Mouse (Mus musculus) embryo, embryonic 10 days (tissue): ENCODE data around the gene Hsdl2.
A peak's percentile ranks its signal among the peaks of the same experiment; 100 is the strongest.

Source experiments
- DNase-seq: peaks from one replicate; pipeline ENCODE4 v3.0.0-alpha.2; 2015; ENCODE audit warnings: low spot score

Gene Hsdl2

DNA sequence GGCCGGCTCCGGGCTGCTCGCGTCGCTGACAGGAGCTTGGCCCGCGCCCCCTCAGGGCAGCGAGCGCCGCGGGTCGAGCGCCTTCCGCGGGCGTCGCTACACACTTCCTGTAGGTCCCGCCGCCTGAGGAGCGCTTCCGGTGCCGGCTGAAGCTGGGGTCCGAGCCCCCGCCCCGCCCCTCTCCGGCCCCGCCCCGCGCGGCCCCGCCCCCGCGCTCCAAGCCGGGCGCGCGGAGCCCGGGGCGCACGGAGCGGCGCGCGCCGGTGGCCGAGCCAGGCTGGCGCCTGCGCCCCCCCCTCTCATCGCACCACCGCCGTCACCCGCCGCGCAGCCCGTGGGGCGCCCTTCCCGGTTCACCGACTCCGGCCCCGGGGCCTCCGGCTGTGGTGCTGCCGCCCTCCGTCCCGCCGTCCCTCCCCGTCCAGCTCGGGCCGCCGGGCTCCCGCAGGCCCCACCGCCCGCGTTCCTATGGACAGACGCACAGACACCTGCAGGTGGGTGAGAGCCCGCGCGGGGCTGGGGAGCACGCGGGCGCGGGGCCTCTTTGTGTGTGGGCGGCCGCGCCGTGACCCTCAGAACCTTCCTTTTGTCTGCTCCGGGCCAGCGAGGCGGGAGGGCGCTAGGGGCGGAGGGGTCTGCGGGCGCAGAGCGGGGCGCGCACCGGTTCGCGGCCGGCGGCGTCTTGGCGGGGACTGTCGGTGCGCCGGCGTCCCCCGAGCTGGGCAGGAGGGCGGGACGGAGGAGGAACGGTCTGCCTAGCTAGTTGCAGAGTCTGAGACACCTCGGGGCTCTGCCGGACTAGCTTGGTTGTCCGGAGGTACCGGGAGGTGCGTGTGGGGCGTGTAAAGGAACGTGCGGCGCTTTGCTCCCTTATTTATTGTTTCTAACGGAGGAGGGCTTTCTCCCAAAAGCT is 44.9 kb downstream of the Hsdl2 start, which contains the start of gene E130308A19Rik:
Gene E130308A19Rik (plus strand): TSS at position 214 of the 913 bp plus-strand sequence.
- DNase-seq = peak; percentile 90

DNA sequence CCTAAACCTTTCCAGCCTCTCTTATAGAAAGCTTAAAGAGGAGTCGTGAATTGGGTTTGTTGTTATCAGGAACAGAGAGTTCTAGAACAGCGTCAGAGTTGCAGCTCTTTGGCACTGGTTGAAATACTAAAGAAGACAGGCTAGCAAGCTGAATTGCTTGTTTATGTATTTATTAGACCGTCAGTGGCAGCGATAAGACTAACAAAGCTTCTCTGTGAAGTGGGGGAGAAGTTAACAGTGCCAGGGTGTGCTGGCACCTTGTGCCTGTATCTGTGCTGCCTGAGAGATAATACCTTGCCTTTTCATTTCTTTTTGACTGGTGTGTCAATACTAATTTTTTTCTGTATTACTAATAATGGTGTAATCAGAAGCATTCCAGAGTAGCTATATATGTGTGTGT is 46.9 kb downstream of the Hsdl2 start:
- DNase-seq = no peak

DNA sequence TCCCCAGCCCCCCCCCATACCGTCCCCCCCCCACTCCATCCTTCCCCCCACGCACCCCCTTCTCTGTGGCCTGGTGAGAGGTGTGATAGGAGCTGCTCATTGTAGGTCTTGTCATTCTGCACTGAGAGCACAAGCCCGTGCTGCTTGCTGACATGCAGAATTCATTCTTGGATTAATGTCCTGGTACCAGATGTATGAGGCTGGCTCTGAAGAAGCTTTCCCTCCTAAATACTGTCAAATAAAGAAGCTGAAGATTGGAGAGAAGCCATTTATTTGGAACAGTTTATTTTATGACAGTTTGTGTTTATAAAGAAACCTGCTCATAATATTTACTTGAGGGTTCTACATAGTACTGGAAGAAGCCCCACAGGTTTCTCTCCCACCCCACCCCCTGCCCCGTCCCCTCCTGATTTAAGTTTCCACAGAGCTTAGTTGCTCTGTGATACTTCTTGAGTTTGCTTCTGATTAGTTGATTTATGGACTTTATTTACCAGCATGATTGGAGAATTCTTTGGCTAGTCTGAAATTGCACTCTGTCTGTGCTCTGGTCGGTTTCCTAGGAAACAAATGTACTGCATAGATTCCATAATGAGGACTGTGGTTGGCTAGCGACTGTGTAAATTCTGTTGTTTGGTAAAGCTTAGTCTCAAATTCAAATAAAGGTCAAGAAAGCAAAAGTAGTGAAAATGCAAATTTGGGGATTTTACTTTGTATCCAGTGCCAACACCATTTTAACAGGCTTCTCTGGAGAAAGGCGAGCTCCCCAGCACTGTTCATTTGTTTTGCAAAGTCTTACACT is 47.9 kb downstream of the Hsdl2 start:
- peak; percentile 50 for DNase-seq

DNA sequence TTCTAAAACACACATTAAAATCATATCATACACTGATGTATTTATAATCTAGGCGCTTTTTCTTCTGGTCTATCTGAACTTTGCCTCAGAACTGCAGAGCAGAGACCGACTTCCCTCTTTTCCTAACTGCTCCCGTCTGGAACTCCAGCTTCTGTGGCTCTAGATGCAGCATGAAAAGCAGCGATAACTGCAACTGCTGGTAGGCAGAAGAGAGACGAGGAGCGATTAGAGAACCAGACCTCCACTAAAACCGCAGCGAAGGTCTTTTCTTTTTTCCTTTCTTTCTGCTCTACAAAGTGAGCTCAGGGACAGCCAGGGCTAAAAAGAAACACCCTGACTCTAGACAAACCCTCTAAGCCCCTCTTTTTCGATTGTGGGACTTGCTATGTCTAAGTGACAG is 48.8 kb downstream of the Hsdl2 start:
- DNase-seq = no peak

DNA sequence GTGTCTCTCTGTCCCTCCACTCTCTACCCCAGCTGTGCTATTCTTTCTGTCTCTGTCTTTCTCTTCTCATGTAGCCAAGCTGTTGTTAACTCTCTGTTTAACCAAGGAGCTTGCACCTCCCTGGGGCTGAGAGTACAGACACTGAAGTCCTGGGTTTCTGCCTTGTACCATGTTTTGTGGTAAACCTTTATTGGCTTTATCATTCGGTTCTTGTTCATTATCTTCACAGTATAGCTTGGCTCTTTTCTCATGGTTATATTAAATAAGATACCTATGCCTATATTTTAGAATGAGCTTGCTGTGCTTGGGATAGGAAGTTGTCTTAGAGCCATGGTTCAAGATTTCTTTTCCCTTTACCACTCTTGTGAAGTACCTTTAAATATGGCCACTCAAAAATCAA is 53.2 kb downstream of the Hsdl2 start:
- DNase-seq = no peak

DNA sequence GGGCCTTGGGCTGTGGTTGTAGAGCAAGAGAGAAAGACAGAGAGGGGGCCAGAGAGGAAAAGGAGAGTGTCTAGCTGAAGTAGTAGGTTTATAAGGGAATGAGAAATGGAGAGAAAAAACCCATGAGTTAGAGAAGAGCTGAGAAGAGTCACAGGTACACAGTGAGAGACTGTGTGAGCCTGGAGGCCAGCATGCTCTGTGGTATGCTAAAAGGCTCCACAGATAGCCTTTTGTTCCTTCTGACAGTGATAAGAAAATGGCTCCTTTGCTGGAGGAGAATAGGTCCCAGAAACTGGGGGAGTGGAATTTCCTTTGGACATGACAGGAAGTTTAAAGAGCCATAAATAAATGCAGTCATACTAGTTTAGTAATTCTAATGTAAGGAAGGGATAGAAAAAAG is 57.8 kb downstream of the Hsdl2 start:
- DNase-seq = no peak

DNA sequence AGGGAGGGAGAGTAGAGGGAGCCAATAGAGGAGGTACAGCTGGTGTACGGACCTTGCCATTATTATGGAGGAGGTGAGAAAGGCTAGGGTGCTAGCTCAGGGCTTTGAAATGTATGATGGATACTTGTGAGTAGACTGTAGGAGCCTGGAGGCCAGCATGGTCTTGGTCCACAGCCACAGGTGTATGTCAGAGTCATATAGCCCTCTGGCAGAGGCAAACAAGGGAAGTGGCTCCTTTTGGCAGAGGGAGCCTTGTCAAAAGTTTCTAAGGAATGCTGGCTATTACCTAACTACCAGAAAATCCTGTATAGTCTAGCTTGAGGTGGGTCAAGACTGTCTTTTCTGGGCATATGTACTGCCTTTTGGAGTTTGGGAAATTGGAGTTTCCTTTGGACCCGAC is 59.4 kb downstream of the Hsdl2 start:
- no peak for DNase-seq

DNA sequence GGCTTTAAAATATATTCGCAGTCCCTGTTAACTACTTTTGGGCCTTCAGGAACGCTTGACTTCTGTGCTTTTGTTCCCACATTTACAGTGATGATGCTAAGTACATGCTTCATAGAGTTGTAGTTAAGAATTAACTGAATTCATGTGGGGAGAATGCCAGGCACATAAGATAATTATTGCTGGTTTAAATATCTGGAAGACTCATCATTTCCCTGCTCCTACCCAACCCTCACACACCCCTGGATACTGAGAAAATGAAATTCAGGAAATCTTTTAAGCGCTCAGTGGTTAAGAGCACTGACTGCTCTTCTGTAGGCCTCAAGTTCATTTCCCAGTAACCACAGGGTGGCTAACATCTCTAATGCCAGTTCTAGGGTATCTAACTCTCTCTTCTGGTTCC is 60.7 kb downstream of the Hsdl2 start:
- no peak for DNase-seq

DNA sequence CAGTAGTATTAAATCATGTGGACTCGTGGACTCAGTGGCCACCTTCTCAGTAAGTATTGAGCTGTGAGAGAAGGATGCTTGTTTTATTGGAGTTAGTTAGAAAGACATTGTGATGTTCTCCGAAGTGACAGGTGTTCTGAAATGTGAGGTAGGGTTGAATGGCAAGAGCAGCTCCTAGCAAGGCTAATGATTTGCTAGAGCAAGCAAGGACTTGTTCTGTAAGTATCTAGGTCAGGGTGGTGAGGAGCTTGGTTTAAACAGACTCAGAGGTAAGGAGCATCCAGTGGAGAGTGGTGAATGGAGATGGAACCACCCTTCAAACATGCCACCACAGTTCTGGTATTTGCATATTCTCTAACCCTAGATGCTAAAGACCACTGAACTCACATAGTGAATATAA is 61.3 kb downstream of the Hsdl2 start:
- no peak for DNase-seq

DNA sequence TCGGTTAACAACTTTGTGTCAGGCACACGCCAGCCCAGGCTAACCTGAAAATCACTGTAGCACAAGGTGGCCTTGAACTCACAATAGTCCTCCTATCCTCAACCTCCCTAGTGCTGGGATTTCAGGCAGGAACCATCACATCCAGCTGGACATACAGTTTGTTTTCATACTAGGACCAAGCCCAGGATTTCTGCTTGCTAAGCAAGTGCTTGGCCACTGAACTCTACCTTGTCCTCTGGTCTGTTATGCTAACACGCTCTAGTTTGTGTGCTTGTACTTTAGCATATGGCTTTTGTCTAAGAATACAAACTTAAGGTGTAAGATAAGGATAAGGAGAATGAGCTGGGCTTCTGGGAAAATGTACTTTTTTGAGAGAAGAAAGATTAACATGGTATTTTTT is 63.1 kb downstream of the Hsdl2 start:
- no peak for DNase-seq

DNA sequence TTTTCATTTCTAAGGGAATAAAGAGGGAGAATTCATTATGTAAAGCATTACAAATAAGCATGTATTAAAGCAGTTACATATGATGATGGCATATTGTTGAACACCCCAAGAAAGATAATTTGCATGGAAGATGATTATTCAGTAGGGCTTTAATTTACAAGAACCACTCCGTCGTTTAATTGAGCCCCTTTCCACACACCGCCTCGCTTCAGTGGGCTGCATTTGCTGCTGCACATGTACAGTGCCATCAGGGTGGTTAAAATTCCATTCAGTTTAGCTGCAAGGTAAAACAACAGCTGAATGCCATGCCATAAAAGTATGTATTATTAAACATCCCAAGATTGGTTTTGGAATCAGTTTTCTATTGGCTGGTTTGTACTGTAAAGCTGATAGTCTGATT is 63.6 kb downstream of the Hsdl2 start:
- DNase-seq = no peak

DNA sequence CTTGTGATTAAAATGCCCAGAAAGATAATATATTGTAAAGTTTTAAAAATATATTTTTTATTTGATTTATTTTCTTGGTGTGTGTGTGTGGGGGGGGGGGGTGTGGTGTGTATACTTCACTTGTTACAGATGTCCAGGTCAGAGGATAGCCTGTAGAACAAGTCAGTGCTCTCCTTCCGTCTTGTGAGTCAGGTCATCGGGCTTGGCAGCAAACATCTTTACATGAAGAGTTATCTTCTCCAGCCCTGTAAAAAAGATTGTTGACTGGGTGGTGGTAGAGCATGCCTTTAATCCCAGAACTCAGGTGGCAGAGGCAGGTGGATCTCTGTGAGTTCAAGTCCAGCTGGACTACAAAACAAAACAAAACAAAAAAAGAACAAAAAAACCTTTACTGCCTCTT is 64.2 kb downstream of the Hsdl2 start:
- DNase-seq = no peak

DNA sequence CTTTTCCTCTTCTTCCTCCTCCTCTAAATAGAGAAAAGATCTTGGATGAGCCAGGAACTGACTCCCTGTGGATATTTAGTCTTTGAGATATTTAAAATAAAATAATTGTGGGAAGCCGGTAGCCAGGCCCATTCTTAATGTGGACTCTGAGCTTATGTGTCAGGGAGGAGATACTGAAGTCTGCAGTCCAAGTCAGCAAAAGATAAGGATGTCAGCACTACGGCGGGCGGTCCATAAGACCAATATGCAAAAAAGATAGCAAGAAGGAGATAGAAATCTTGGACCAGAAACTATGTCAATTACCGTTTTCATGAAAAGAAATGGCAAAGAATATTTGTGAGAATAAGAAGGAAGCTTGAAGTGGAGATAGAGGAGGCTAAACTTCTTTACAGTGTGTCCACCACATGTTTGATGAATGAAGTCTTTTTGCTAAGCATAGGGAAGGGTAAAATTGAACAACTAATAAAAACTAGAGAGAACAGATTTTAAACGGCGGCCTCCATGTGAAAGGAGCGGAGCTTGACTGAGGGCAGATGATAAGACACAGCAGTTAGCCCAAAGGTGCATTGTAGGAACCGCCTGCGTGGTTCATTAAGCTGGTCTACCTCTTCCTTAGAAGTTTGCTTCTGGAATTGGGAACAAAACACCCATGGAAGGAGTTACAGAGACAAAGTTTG is 64.8 kb downstream of the Hsdl2 start:
- DNase-seq = no peak

DNA sequence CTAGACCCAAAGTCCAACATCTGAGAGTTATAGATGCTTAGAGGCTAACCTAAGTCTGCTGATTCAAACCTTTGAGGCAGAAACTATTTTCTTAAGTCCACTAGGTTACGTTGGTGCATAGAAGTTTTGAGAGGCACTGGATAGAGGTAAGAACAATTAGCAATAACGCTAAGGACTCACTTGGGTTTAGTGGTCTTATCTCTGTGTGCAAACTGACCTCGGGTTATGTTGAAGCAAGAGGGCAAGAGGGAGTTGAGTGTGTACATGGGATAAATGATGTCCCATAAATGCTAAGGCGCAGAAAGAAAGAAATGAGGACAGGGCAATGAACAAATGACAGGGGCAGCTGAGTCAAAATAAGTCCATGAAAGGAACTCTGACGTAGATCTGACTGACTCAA is 67.8 kb downstream of the Hsdl2 start:
- no peak for DNase-seq

DNA sequence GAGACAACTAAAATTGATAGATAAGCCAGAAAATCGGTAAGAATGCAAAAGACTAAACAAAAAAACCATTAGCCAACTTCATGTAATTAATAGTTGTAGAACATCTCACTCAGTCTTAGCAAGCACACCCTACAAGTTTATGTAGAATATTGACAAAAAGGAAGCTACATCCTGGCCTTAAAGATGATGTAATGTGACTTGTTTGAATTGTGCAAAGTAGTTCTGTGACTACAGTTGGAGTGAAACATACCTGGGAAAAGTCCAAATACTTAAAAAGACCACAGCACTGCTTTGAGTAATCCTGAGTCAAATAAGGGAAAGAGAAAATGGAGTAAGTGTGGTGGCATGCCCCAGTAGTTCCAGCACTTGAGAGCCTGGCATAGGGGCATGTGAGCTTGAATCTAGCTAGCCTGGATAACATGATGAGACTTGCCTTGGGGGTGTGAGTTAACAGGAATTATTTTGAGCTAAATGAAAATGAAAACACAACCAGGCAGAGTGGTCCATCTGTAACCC is 70.9 kb downstream of the Hsdl2 start:
- no peak for DNase-seq

DNA sequence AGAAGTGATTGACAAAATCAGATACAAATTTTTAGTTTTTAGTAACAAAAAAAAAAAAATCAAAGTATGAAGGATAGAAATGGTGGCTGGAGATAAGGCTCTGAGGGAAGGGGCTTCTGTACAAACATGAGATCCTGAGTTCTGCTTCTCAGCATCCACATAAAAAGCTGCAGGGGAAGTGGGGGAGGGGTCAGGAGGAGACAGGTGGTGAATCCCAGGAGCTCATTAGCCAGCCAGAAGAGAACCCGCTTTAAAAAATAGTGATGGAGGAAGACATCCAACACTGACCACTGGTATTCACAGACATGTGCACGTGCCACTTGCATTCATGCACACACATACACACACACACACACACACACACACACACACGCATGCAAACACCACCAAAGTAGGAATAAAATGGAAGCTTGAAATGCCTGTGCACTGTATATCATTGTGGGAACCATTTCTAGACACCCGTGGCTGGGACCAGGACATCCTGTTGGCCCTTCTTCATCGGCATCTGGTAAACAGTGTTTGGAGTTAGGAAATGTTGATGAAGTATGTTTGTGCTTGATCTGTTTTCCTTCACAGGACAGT is 74.8 kb downstream of the Hsdl2 start:
- DNase-seq = no peak

DNA sequence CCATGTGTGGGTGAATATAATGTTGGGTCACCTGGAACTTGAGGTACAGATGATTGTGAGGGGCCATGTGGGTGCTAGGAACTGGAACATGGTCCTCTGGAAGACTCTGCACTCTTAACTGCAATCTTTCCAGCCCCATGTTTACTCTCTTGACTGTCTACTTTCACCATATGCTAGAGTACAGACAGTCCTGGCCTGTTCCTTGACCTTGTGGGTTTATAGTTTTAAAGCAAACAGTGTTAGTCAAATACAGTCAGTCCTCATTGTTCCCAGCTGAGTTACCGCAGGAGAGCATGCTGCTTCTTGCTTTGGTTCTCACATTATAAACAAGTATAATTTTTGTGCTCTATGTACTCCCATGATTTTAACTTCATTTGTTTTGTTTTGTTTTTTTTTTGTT is 80.8 kb downstream of the Hsdl2 start:
- no peak for DNase-seq

DNA sequence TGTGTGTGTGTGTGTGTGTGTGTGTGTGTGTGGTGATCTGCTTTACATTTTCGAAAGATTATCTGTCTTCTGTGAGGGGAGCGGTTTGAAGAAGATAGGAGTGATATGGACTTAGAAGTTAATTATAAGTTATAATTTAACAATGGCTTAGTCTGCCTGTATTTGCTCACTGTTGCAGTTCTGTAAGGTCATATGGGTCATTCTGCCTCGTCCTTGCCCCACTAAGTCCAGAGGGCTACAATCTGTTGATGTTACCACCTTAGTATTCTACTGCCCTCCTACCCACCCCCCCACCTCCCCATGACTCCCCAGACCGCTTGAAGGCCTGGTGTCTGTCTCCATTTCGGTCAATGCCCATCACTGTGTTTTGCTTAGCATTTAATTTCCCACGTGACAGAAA is 82.1 kb downstream of the Hsdl2 start:
- no peak for DNase-seq

DNA sequence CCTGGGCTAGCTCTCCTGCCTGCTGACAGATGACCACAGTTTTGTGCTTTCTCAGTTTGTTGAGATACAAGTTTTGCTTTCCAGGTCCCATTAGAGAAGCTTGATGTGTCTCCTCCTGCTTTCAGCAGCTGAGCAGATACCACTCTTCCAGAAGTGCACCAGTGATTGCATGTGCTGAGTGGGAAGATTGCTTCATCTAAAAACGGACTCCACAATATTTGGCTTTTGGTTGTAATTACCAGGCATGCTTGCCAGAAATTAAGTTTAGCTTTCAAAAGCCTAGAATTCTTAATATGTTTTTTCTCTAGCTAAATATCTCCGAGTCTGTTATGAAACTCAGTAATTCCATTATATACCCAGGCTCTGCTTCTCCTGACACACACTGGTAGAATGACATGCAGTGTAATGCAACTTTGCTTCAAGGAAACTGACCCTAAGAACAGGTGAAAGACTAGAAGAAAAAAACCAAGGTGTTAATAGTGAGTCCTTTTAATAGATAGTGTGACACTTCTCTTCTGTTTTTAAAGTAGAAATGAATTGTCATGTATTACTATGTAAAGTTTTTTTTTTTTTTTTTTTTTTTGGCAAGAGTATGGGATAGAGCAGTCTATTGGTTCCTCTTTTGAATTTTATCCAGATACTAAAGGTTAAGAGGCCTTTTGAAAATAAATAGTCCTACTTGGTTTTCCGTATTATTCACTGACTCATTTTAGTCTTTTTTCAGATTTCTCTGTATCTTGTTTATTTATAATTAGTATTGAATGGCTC is 85.4 kb downstream of the Hsdl2 start:
- no peak for DNase-seq

DNA sequence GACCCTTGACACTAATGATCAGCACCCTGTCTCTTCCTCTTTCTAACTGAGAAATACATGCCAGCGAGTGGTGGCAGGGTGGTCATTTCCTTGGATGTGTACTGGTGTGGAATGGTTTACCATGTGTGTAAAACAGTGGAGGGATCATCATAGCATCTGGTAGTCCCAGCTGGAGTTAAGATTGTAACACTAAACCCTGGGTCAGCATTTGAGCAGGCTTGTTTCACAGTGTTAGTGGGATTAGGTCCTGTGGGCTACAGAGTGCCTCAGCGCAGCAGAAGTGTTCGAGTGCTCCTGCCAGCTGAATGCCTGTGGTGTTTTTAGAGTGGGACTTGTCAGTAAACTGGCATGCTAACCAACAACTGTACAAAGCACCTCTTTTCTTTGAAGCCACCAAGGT is 86.7 kb downstream of the Hsdl2 start:
- DNase-seq = peak; percentile 35
